Mouse (Mus musculus): ENCODE data around the gene Usp15.
"Not testable (repeated sequence)": the region's sequence is repeated elsewhere in the genome, so short reads cannot be mapped to it uniquely, and the experiment has no call there.

Gene Usp15

GRCm38 (mm10) chr10:123196835-123197559 is at the start of gene Usp15:
TSS of gene Usp15 (minus strand) at chr10:123196995.
- peak; percentile 22 for DNase-seq (ENCODE audit: extremely low spot score, low read depth, low spot score)

GRCm38 (mm10) chr10:123229420-123229819 is 32.6 kb upstream of the Usp15 start:
- DNase-seq (ENCODE audit: extremely low spot score, low read depth, low spot score) = no peak

GRCm38 (mm10) chr10:123222785-123223184 is 26.0 kb upstream of the Usp15 start:
- no peak for DNase-seq (ENCODE audit: extremely low spot score, low read depth, low spot score)

GRCm38 (mm10) chr10:123209517-123209916 is 12.7 kb upstream of the Usp15 start:
- no peak for DNase-seq (ENCODE audit: extremely low spot score, low read depth, low spot score)

GRCm38 (mm10) chr10:123208336-123208735 is 11.5 kb upstream of the Usp15 start:
- DNase-seq (ENCODE audit: extremely low spot score, low read depth, low spot score) = no peak

GRCm38 (mm10) chr10:123206074-123206473 is 9.3 kb upstream of the Usp15 start:
- DNase-seq (ENCODE audit: extremely low spot score, low read depth, low spot score) = no peak

- not testable (repeated sequence) for DNase-seq (ENCODE audit: extremely low spot score, low read depth, low spot score)
These were observed 8.6 kb upstream of the Usp15 start for GRCm38 (mm10) chr10:123205364-123205763.

GRCm38 (mm10) chr10:123201981-123202758 is 5.4 kb upstream of the Usp15 start:
- no peak for DNase-seq (ENCODE audit: extremely low spot score, low read depth, low spot score)

GRCm38 (mm10) chr10:123201436-123201835 is 4.6 kb upstream of the Usp15 start:
- DNase-seq (ENCODE audit: extremely low spot score, low read depth, low spot score) = no peak

GRCm38 (mm10) chr10:123200996-123201395 is 4.2 kb upstream of the Usp15 start:
- no peak for DNase-seq (ENCODE audit: extremely low spot score, low read depth, low spot score)

- no peak for DNase-seq (ENCODE audit: extremely low spot score, low read depth, low spot score)
These were observed 3.5 kb upstream of the Usp15 start for GRCm38 (mm10) chr10:123200320-123200659.

GRCm38 (mm10) chr10:123199615-123200319 is 3.0 kb upstream of the Usp15 start:
- no peak for DNase-seq (ENCODE audit: extremely low spot score, low read depth, low spot score)

GRCm38 (mm10) chr10:123199119-123199518 is 2.3 kb upstream of the Usp15 start:
- no peak for DNase-seq (ENCODE audit: extremely low spot score, low read depth, low spot score)

GRCm38 (mm10) chr10:123198183-123198582 is 1.4 kb upstream of the Usp15 start:
- DNase-seq (ENCODE audit: extremely low spot score, low read depth, low spot score) = no peak

GRCm38 (mm10) chr10:123195961-123196834 is 597 bp downstream of the Usp15 start:
- DNase-seq (ENCODE audit: extremely low spot score, low read depth, low spot score) = peak; percentile 28

GRCm38 (mm10) chr10:123195501-123195900 is 1.3 kb downstream of the Usp15 start:
- peak; percentile 28 for DNase-seq (ENCODE audit: extremely low spot score, low read depth, low spot score)

- no peak for DNase-seq (ENCODE audit: extremely low spot score, low read depth, low spot score)
These were observed 5.8 kb downstream of the Usp15 start for GRCm38 (mm10) chr10:123191038-123191437.

- no peak for DNase-seq (ENCODE audit: extremely low spot score, low read depth, low spot score)
These were observed 9.5 kb downstream of the Usp15 start for GRCm38 (mm10) chr10:123187337-123187736.

GRCm38 (mm10) chr10:123185907-123186306 is 10.9 kb downstream of the Usp15 start:
- DNase-seq (ENCODE audit: extremely low spot score, low read depth, low spot score) = no peak

- no peak for DNase-seq (ENCODE audit: extremely low spot score, low read depth, low spot score)
These were observed 13.1 kb downstream of the Usp15 start for GRCm38 (mm10) chr10:123183743-123184142.

- no peak for DNase-seq (ENCODE audit: extremely low spot score, low read depth, low spot score)
These were observed 13.6 kb downstream of the Usp15 start for GRCm38 (mm10) chr10:123183243-123183642.

All from hindlimb bud, embryonic 11.5 days (tissue).